Mouse (Mus musculus) liver, embryonic 14.5 days (tissue): ENCODE measurements at regions not wholly inside any gene's neighbourhood (a gene's known extent, or its start where the extent isn't known, plus 50 kb on each side); places are given as distances from the start of the nearest gene placed in this dataset.

Experiments
- CTCF ChIP-seq: IDR thresholded peaks from 2 replicates; pipeline ENCODE4 v1.5.1; 2016; ENCODE audit warnings: antibody characterized with exemption, low read depth, control low read depth
- EP300 ChIP-seq: IDR thresholded peaks from 2 replicates; pipeline ENCODE4 v1.6.1; 2016; ENCODE audit warnings: antibody characterized with exemption, low read depth

DNA sequence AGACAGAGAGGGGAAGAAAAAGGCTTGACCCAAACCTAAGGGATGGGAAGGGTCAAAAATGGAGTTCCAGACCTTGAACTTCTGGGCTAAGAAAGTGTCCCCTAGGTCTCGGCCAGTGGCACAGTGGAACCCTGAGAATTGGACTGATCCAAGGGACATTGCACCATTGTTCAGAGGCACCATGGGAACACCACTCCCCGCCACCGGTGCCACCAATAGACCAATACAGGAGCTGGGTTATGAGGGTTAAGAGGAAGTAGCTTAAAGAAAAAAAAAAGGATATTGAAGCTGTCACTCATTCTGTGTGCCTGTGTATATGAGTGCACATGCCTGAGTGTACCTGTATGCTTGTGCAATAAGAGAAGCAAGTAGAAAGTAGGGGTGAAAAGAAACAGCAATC, 83.7 kb downstream of the Gm826 start:
- TF ChIP-seq EP300 = no peak
- TF ChIP-seq CTCF = no peak
